Mouse (Mus musculus): Measurements from ENCODE around the gene Gm5065.

- TF ChIP-seq POLR2A (IDR thresholded peaks at IDR 0.05; ENCODE audit: low read depth, low read length) (no peak), CTCF (IDR thresholded peaks at IDR 0.05; ENCODE audit: extremely low read depth, insufficient read depth, insufficient read length, insufficient replicate concordance) (no peak)
Observed at GRCm38 (mm10) chr7:5406201-5406600, 55.9 kb downstream of the Gm5065 start.

Measured in spleen, adult 2 months (tissue).